Mouse (Mus musculus): ENCODE results near the gene Chrne.

GRCm38 (mm10) chr11:70605024-70605566, 13.9 kb downstream of the Chrne start:
- TF ChIP-seq POLR2A (IDR thresholded peaks at IDR 0.05; ENCODE audit: borderline replicate concordance, control insufficient read depth, low read depth, low read length) (no peak), CTCF (IDR thresholded peaks at IDR 0.05; ENCODE audit: control insufficient read depth, insufficient read depth, low read length) (peak; percentile 91)
